Mouse (Mus musculus): ENCODE measurements around the gene Wdr24. TPM values are rescaled to one million over a fixed set of nuclear protein-coding genes. Genes with fewer than 3 reads are reported as not detected.
A peak's percentile ranks its signal among the peaks of the same experiment; 100 is the strongest.
"Not testable (repeated sequence)": the region's sequence is repeated elsewhere in the genome, so short reads cannot be mapped to it uniquely, and the experiment has no call there.

Wdr24 gene
- polyA plus RNA-seq, 1 experiment from 2014 or later: 26.5 TPM

DNA sequence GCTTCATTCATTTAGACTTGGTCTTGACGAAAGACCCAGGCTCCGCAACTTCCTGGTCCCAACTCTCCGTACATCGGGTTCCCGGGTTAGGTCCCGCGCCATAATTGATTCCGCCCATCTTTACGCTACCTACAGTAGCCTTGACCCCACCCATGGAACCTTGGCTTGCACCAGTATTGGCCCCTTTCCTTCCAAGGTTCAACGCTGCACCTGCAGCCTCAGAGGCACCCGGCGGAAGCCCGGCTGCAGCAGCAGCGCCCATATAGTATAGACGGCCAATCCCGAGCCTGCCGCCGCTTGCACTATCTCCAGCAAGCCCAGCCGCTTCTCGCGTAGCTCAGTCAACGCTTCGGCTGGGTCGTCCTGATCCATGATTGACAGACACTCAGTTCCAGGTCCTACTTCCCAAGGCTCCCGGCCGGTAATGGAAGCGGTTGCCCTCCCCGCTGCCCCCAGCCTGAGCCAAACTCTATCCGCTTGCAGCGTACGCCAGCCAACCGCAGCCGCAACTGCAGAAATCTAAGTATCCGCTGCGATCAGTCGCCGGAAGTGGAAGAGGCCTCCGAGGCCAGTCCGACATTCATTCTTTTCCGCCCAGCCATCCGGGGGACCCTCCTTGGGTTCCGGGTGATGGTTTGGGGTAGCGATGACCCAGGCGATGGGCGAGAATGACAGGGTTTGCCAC is 31.4 kb upstream of the Wdr24 start:
- WGBS: under 1% methylated on average over 45 of the region's 45 CpGs
- Histone ChIP-seq H3K9ac (replicated peaks) (peak overlapping the region; percentile 77), H3K9me3 (replicated peaks) (no peaks in the 10 kb centered on the region), H3K27ac (replicated peaks) (peak overlapping the region; percentile 93), H3K4me3 (replicated peaks) (peak overlapping the region; percentile 71), H3K4me2 (peak overlapping the region; percentile 96), H3K4me1 (peaks cover 63% of the 10 kb centered on the region), H3K27me3 (replicated peaks) (no peaks in the 10 kb centered on the region), H3K36me3 (peaks cover 19% of the 10 kb centered on the region)
- ATAC-seq (ENCODE audit: low FRiP score): peak; percentile 72

- H3K27me3 ChIP-seq (replicated peaks): no peaks in the 10 kb centered on the region
- H3K9me3 ChIP-seq (replicated peaks): no peaks in the 10 kb centered on the region
- peaks cover 69% of the 10 kb centered on the region for H3K4me1 ChIP-seq
- peaks cover 16% of the 10 kb centered on the region for H3K36me3 ChIP-seq
- WGBS: under 1% methylated on average over 14 of the region's 14 CpGs
- peak; percentile 58 for ATAC-seq (ENCODE audit: low FRiP score)
- peak within 1 kb of the TSS; percentile 77 for H3K9ac ChIP-seq (replicated peaks)
- peak within 1 kb of the TSS; percentile 71 for H3K4me3 ChIP-seq (replicated peaks)
- H3K4me2 ChIP-seq: peak within 1 kb of the TSS; percentile 96
- H3K27ac ChIP-seq (replicated peaks): peak within 1 kb of the TSS; percentile 93
Observed at GRCm38 (mm10) chr17:25792615-25793014, 30.8 kb upstream of the Wdr24 start, which contains the start of gene Fam173a. Fam173a (minus strand) TSS chr17:25792901.

GRCm38 (mm10) chr17:25794197-25794596 is 29.2 kb upstream of the Wdr24 start:
- WGBS: 17% methylated on average over 13 of the region's 13 CpGs
- peaks cover 67% of the 10 kb centered on the region for H3K4me1 ChIP-seq
- ATAC-seq (ENCODE audit: low FRiP score): no peak
- peak overlapping the region; percentile 96 for H3K4me2 ChIP-seq
- H3K9ac ChIP-seq (replicated peaks): no peak overlapping the region
- H3K27ac ChIP-seq (replicated peaks): peak overlapping the region; percentile 93
- H3K4me3 ChIP-seq (replicated peaks): peak overlapping the region; percentile 57
- peaks cover 7% of the 10 kb centered on the region; the same call in 1 of the 2 replicates for H3K36me3 ChIP-seq
- H3K9me3 ChIP-seq (replicated peaks): no peaks in the 10 kb centered on the region
- no peaks in the 10 kb centered on the region for H3K27me3 ChIP-seq (replicated peaks)

DNA sequence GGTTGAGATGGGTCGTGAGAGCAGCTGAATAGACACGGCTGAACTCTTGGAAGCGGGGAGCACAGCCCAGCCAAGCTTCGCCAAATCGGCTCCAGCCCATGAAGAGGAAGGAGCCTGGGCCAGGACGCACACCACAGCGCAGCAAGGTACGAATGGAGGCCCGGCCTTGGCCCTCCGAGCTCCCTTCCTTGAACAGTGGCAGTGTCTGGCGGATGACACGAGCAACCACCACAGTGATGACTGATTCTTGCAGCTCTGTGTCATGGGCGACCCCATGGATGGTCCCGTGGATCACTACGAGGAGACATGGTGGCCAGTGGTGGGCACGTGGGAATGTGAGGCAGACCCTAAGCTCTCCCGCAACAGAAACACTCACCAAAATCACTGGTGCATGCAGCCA is 28.4 kb upstream of the Wdr24 start:
- H3K4me1 ChIP-seq: peaks cover 67% of the 10 kb centered on the region

DNA sequence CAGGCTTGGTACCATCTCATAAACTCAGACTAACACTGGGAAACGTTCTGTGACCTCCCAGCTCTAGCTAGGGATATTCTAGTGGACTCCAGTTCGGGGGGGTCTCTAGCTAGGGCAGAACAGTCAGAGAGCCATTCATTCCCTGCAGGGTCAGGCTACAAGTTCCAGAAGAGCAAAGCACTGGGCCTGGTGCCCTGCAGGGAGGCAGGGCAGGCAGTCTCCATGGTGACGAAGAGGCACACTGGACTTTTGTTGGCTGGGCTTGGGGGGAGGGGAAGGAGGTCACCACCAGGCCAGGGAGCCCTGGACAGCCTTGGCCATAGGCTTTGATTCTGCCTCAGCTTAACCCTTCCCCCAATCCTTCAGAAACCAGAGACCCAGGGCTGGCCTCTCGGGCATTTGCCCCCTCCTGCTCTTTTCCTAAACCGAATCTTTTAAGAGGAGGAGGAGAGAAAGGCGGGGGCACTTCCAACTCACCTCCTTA is 27.8 kb upstream of the Wdr24 start, which contains the start of gene AC134908.4:
Gene AC134908.4, minus strand, starts transcription at position 51 of the 484 bp plus-strand sequence.
- Histone ChIP-seq H3K4me1 (peaks cover 63% of the 10 kb centered on the region), H3K4me2 (peak within 1 kb of the TSS; percentile 96), H3K4me3 (replicated peaks) (peak within 1 kb of the TSS; percentile 57), H3K36me3 (no peaks in the 10 kb centered on the region), H3K27me3 (replicated peaks) (no peaks in the 10 kb centered on the region), H3K9me3 (replicated peaks) (no peaks in the 10 kb centered on the region), H3K27ac (replicated peaks) (peak within 1 kb of the TSS; percentile 93), H3K9ac (replicated peaks) (peak within 1 kb of the TSS; percentile 53)
- 13% methylated on average over 6 of the region's 6 CpGs for WGBS
- ATAC-seq (ENCODE audit: low FRiP score): peak; percentile 25; the same call in 1 of the 2 replicates

More for the DNA sequence above, 28.4 kb upstream of the Wdr24 start:
- H3K4me3 ChIP-seq (replicated peaks): peak overlapping the region; percentile 57
- WGBS: 55% methylated on average over 17 of the region's 17 CpGs
- H3K9me3 ChIP-seq (replicated peaks): no peaks in the 10 kb centered on the region
- H3K9ac ChIP-seq (replicated peaks): peak overlapping the region; percentile 53; the same call in 1 of the 2 replicates
- H3K36me3 ChIP-seq: no peaks in the 10 kb centered on the region
- H3K27ac ChIP-seq (replicated peaks): peak overlapping the region; percentile 93
- ATAC-seq (ENCODE audit: low FRiP score): no peak
- peak overlapping the region; percentile 96 for H3K4me2 ChIP-seq
- H3K27me3 ChIP-seq (replicated peaks): no peaks in the 10 kb centered on the region

GRCm38 (mm10) chr17:25796211-25796771 is 27.1 kb upstream of the Wdr24 start:
- peak overlapping the region; percentile 57 for H3K4me3 ChIP-seq (replicated peaks)
- H3K9me3 ChIP-seq (replicated peaks): no peaks in the 10 kb centered on the region
- no peaks in the 10 kb centered on the region for H3K27me3 ChIP-seq (replicated peaks)
- peak overlapping the region; percentile 96 for H3K4me2 ChIP-seq
- no peak for ATAC-seq (ENCODE audit: low FRiP score)
- peak overlapping the region; percentile 53 for H3K9ac ChIP-seq (replicated peaks)
- H3K27ac ChIP-seq (replicated peaks): peak overlapping the region; percentile 69
- WGBS: 2% methylated on average over 37 of the region's 37 CpGs
- peaks cover 59% of the 10 kb centered on the region for H3K4me1 ChIP-seq
- H3K36me3 ChIP-seq: no peaks in the 10 kb centered on the region

DNA sequence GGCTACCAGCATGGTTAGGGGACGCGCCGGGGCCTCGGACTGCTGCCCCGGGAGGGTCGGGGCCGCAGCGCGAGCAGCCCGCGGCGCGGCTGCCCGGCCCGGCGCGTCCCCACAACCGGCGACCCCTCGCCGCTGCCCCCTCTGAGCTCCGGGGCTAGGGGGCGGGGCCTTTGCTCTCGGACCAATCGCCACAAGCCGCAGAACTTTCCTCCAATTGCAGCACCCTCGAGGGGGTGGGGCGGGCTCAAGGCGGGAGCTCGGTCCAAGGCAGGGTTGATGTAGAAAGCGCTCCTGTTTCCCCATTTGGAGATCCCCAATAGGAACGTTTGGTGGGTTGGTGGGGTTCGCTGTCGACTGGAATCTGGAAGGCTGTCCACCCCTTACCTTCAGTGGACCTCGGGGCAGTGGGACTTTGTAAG is 26.5 kb upstream of the Wdr24 start, which contains the start of gene Metrn:
Gene Metrn, minus strand, starts transcription at position 186 of the 419 bp plus-strand sequence.
- H3K4me1 ChIP-seq: peaks cover 55% of the 10 kb centered on the region
- H3K4me2 ChIP-seq: peak within 1 kb of the TSS; percentile 96
- H3K36me3 ChIP-seq: no peaks in the 10 kb centered on the region
- ATAC-seq (ENCODE audit: low FRiP score): peak; percentile 54
- H3K4me3 ChIP-seq (replicated peaks): peak within 1 kb of the TSS; percentile 57
- H3K27me3 ChIP-seq (replicated peaks): no peaks in the 10 kb centered on the region
- under 1% methylated on average over 35 of the region's 35 CpGs for WGBS
- H3K27ac ChIP-seq (replicated peaks): peak within 1 kb of the TSS; percentile 69
- H3K9ac ChIP-seq (replicated peaks): peak within 1 kb of the TSS; percentile 53
- no peaks in the 10 kb centered on the region for H3K9me3 ChIP-seq (replicated peaks)

DNA sequence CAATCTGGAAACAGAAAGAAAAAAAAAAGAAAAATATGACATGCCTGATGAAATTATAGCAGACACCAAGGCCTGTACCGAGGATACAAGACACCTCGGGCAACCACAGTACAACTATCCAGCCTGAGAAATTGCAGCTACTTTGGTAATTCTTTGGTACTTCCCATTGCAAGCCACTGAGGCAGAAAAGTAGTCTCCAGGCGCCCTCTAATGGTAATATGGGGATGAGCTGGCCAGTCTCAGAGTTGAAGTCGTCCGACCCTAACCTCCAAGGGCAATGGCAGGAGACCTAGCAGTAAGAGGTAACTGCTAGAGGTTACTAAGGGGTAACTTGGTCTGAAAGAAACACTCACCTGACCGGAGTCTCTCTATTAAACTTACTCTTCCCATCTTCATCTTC is 22.4 kb upstream of the Wdr24 start:
- 8% methylated on average over 6 of the region's 6 CpGs for WGBS
- ATAC-seq (ENCODE audit: low FRiP score): no peak
- no peak overlapping the region for H3K4me3 ChIP-seq (replicated peaks)
- H3K9ac ChIP-seq (replicated peaks): no peak overlapping the region
- no peak overlapping the region for H3K4me2 ChIP-seq
- H3K27ac ChIP-seq (replicated peaks): no peak overlapping the region
- no peaks in the 10 kb centered on the region for H3K27me3 ChIP-seq (replicated peaks)
- no peaks in the 10 kb centered on the region for H3K36me3 ChIP-seq
- no peaks in the 10 kb centered on the region for H3K9me3 ChIP-seq (replicated peaks)
- peaks cover 38% of the 10 kb centered on the region for H3K4me1 ChIP-seq

DNA sequence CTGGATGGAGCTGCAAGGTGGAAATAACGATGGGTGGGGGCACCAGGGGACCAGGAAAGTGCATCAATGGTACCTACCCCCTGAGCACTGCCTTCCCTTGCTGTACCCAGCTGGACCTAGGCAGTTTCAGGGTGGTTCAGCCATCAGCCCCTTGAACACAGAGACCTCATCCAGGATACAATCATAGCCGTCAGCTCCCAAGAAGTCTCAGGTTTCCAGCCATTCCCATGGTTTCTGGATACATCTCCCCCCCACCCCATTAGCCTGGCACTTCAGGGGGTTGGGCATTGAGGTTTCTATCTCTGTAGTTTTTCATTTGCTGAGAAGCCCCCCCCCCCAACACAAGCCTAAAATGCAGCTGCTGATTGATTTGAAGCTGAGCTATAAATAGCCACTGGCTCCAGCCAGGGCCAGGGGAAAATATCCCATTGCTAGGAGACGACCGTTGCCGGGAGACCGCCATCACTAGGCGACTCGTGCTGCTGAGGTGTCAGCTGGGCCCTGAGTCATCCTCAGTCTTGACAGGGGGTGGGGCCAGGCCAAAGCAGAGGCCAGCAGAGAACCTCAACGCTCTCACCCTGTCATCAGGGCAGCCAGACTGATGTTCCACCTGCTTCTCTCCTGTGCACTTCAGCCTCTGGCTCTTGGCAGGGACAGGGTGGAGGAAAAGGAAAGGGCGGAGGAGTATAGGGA is 20.5 kb upstream of the Wdr24 start:
- Histone ChIP-seq H3K27me3 (replicated peaks) (no peaks in the 10 kb centered on the region), H3K27ac (replicated peaks) (peak overlapping the region; percentile 75), H3K36me3 (no peaks in the 10 kb centered on the region), H3K9me3 (replicated peaks) (no peaks in the 10 kb centered on the region), H3K4me3 (replicated peaks) (no peak overlapping the region), H3K4me1 (peaks cover 23% of the 10 kb centered on the region), H3K4me2 (peak overlapping the region; percentile 19), H3K9ac (replicated peaks) (peak overlapping the region; percentile 28; the same call in 1 of the 2 replicates)
- ATAC-seq (ENCODE audit: low FRiP score): peak; percentile 76
- 4% methylated on average over 10 of the region's 10 CpGs for WGBS

DNA sequence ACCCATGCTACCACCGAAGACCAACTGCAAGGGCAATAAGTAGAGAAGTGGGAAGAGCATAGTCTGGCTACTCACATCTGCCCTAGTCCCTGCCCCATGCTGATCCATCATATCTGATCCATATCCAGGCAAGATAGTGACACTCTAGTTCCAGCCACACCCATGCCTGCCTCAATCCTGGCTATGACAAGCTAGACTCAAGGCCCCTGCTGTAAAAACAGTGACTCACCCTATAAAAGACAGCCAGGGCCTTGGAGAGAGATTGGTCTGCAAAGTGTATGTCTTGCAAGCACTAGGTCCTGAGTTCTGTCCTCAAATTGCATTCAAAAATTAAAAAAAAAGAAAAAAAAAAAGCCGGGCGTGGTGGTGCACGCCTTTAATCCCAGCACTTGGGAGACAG is 16.9 kb upstream of the Wdr24 start:
- Histone ChIP-seq H3K4me1 (peaks cover 44% of the 10 kb centered on the region), H3K36me3 (no peaks in the 10 kb centered on the region), H3K9me3 (replicated peaks) (no peaks in the 10 kb centered on the region), H3K4me2 (no peak overlapping the region), H3K27ac (replicated peaks) (no peak overlapping the region), H3K4me3 (replicated peaks) (no peak overlapping the region), H3K27me3 (replicated peaks) (no peaks in the 10 kb centered on the region), H3K9ac (replicated peaks) (no peak overlapping the region)
- 76% methylated on average over 4 of the region's 4 CpGs for WGBS
- no peak for ATAC-seq (ENCODE audit: low FRiP score)

- H3K9ac ChIP-seq (replicated peaks); H3K9me3 ChIP-seq (replicated peaks); H3K36me3 ChIP-seq; ATAC-seq (ENCODE audit: low FRiP score); H3K4me3 ChIP-seq (replicated peaks); H3K4me2 ChIP-seq; H3K27me3 ChIP-seq (replicated peaks); H3K27ac ChIP-seq (replicated peaks): not testable (repeated sequence)
- WGBS: 46% methylated on average over 2 of the region's 2 CpGs
- peaks cover 49% of the 10 kb centered on the region for H3K4me1 ChIP-seq
Observed at GRCm38 (mm10) chr17:25807452-25807851, 16.0 kb upstream of the Wdr24 start.
